Mouse (Mus musculus) forebrain, embryonic 12.5 days (tissue): ENCODE results near the gene Jhy. TPM values are rescaled to one million over a fixed set of nuclear protein-coding genes. Genes with fewer than 3 reads are reported as not detected.

Experiments
- ATAC-seq: fragments of 200-750 bp; cut with Nextera tagmentation; 2 replicates; pipeline ENCODE4 v1.8.0; 2017; ENCODE audit warnings: moderate TSS enrichment; ENCODE audit not compliant: low FRiP score
- H3K27ac ChIP-seq: fragments of 300-500 bp; sonication (generic); 2 replicates; pipeline ENCODE4 v1.5.1; 2016; ENCODE audit warnings: mild to moderate bottlenecking
- H3K27me3 ChIP-seq: fragments of 300-500 bp; sonication (generic); 2 replicates; pipeline ENCODE4 v1.6.1; 2016; ENCODE audit warnings: mild to moderate bottlenecking
- H3K36me3 ChIP-seq: fragments of 300-500 bp; sonication (generic); replicated peaks from 2 replicates; pipeline ENCODE4 v1.6.1; 2016; ENCODE audit warnings: mild to moderate bottlenecking
- H3K4me1 ChIP-seq: fragments of 300-500 bp; sonication (generic); 2 replicates; pipeline ENCODE4 v1.6.1; 2016
- H3K4me2 ChIP-seq: fragments of 300-500 bp; sonication (generic); 2 replicates; pipeline ENCODE4 v1.6.1; 2016; ENCODE audit warnings: mild to moderate bottlenecking, moderate library complexity
- H3K4me3 ChIP-seq: fragments of 300-500 bp; sonication (generic); replicated peaks from 2 replicates; pipeline ENCODE4 v1.5.1; 2016; ENCODE audit warnings: mild to moderate bottlenecking
- H3K9ac ChIP-seq: fragments of 300-500 bp; sonication (generic); 2 replicates; pipeline ENCODE4 v1.6.1; 2016; ENCODE audit warnings: mild to moderate bottlenecking
- H3K9me3 ChIP-seq: fragments of 300-500 bp; sonication (generic); 2 replicates; pipeline ENCODE4 v1.6.1; 2016
- WGBS: fragments of 180-500 bp; shearing (Covaris S2); methylation state at CpG from one replicate; pipeline ENCODE4 v1.1.7; 2016; 5-methylcytosine and 5-hydroxymethylcytosine counted together
- polyA plus RNA-seq: library from polyadenylated mRNA; unstranded; fragments of >200 nt; fragmentation: Nextera tagmentation; extraction: Ambion mirVana; gene quantifications from 2 replicates; pipeline ENCODE4 v1.2.1, GENCODE M21; 2016

Jhy gene
- polyA plus RNA-seq, 1 experiment from 2014 or later = 0.31 TPM

DNA sequence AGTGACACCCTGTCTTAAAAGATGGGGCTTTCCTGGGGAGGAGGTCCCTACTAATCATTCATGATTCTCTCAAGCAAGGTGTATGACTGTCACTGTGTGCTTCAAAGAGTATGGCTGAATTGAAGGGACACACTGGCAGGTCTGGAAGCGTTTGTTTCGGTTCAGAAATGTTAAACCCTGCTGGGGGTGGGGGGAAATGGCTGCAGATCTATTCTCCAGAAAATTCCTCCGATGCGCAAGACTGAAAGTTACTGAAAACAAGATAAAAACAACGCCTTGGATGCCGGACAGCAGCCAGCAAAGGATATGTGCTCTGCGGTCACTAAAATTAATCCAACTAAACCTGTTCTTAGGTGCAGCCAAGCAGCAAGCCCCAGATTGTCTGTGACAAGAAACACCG, 55.5 kb downstream of the Jhy start:
- 0 out of 2 replicates have a peak overlapping the region, but pooled peaks have one; percentile 2 for H3K4me2 ChIP-seq
- WGBS = 24% methylated on average over 8 of the region's 8 CpGs
- H3K27ac ChIP-seq = no peak overlapping the region
- H3K4me3 ChIP-seq = no peak overlapping the region
- no peak overlapping the region for H3K9ac ChIP-seq
- H3K27me3 ChIP-seq = peaks cover 46% of the 10 kb centered on the region
- H3K36me3 ChIP-seq = no peaks in the 10 kb centered on the region
- H3K9me3 ChIP-seq = no peaks in the 10 kb centered on the region
- ATAC-seq = no peak
- peaks cover 21% of the 10 kb centered on the region for H3K4me1 ChIP-seq

DNA sequence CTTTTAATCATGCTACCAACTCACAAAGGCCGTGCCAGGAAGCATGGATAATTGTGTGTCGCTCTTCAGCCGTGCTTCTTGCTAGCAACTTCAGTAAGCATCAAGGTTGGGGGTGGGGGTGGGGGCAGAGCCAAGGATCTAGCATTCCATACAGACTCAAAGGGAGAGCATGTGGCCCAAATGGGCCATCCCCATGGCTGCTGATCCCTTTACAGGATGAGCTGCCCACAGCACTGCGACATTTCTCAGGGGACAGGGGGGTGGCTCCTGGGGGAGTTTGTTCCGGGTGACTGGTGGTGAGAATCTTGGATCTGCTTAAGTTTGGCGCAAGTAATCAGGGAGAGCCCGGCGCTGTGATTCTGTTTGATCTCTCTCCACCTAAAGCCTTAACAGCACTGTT, 56.5 kb downstream of the Jhy start:
- Histone ChIP-seq H3K4me1 (peaks cover 21% of the 10 kb centered on the region), H3K36me3 (no peaks in the 10 kb centered on the region), H3K9ac (no peak overlapping the region), H3K9me3 (no peaks in the 10 kb centered on the region), H3K4me3 (no peak overlapping the region), H3K4me2 (no peak overlapping the region), H3K27me3 (peaks cover 46% of the 10 kb centered on the region), H3K27ac (no peak overlapping the region)
- WGBS = 8% methylated on average over 8 of the region's 8 CpGs
- ATAC-seq = no peak

DNA sequence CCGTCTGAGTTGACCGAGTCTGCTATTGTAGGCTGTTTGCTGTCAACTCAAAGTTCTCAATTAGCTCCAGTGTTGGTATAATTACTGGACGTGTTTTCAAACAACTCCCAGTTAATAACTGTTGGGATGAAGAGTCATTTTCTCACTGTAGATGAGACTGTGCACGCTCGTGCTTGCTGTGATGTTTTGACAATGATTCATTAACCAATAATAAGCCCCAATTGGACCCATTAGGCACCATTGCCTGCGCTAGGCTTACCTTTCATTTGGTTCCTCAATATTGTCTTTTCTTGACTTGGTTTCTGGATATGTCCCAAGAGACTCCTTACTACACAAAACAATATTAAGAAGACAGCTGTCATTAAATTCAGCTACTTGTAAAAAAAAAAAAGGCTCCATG, 71.5 kb downstream of the Jhy start:
- no peak for ATAC-seq
- peaks cover 7% of the 10 kb centered on the region for H3K4me1 ChIP-seq
- H3K9me3 ChIP-seq = no peaks in the 10 kb centered on the region
- H3K9ac ChIP-seq = no peak overlapping the region
- no peak overlapping the region for H3K27ac ChIP-seq
- 43% methylated on average over 6 of the region's 6 CpGs for WGBS
- no peak overlapping the region for H3K4me2 ChIP-seq
- peaks cover 87% of the 10 kb centered on the region for H3K27me3 ChIP-seq
- H3K36me3 ChIP-seq = no peaks in the 10 kb centered on the region
- no peak overlapping the region for H3K4me3 ChIP-seq

DNA sequence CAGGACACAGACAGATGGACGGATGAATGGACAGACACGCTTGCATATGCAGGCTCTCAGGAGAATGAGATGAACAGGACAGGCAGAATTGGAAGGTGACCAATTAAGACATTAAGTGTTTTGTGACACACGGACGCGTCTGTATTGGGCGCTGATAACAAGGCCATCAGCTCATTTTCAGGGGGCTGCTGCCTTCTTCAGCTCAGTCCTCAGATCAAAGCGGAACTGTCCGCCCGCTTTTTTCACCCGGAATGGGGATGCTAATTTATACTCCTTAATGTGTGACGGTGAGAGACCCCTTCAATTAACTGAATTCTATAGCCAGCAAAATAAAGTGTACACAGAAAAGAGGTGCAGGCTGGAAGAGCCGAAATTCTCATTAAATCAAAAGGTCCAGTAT, 74.5 kb downstream of the Jhy start:
- Histone ChIP-seq H3K4me2 (no peak overlapping the region), H3K4me3 (no peak overlapping the region), H3K9me3 (no peaks in the 10 kb centered on the region), H3K9ac (no peak overlapping the region), H3K27me3 (peaks cover 91% of the 10 kb centered on the region), H3K36me3 (no peaks in the 10 kb centered on the region), H3K27ac (no peak overlapping the region), H3K4me1 (peaks cover 12% of the 10 kb centered on the region)
- ATAC-seq = peak; percentile 41; the same call in 1 of the 2 replicates
- WGBS = 22% methylated on average over 12 of the region's 12 CpGs

DNA sequence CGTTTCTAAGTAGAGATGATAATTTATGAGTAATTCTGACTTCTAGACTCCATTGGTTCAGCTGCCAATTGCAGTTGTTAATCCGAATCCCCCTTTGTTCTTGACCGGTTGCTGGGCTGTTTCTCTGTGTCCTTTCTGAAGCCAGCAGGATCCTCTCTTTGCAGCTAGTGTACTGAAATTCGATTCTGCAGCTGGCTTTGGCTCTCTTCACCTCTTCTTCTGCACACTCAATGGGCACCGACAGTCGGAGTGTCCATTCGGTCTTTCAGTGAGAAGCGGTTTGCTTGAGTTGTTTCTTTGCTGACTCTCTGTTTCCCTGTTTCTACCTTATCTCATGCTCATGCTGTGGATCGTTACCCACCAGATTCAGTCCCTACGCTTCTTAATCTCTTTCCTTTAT, 78.2 kb downstream of the Jhy start:
- no peak for ATAC-seq
- whole genome bisulfite sequencing = 25% methylated on average over 10 of the region's 10 CpGs

GRCm38 (mm10) chr9:40878998-40879397, 84.9 kb downstream of the Jhy start:
- Histone ChIP-seq H3K4me3 (no peak overlapping the region), H3K9me3 (no peaks in the 10 kb centered on the region), H3K4me2 (no peak overlapping the region), H3K27me3 (peaks cover 99% of the 10 kb centered on the region), H3K27ac (no peak overlapping the region), H3K9ac (no peak overlapping the region), H3K36me3 (no peaks in the 10 kb centered on the region), H3K4me1 (peaks cover 15% of the 10 kb centered on the region)
- WGBS = 2% methylated on average over 14 of the region's 14 CpGs
- no peak for ATAC-seq

More for the DNA sequence above, 78.2 kb downstream of the Jhy start:
- no peak overlapping the region for H3K9ac ChIP-seq
- H3K36me3 ChIP-seq = no peaks in the 10 kb centered on the region
- peaks cover 95% of the 10 kb centered on the region for H3K27me3 ChIP-seq
- no peak overlapping the region for H3K27ac ChIP-seq
- H3K4me2 ChIP-seq = no peak overlapping the region
- no peaks in the 10 kb centered on the region for H3K9me3 ChIP-seq
- peaks cover 12% of the 10 kb centered on the region for H3K4me1 ChIP-seq
- no peak overlapping the region for H3K4me3 ChIP-seq

GRCm38 (mm10) chr9:40878291-40878945, 85.5 kb downstream of the Jhy start:
- H3K9me3 ChIP-seq = no peaks in the 10 kb centered on the region
- no peaks in the 10 kb centered on the region for H3K36me3 ChIP-seq
- H3K4me3 ChIP-seq = peak overlapping the region; percentile 13; the same call in 1 of the 2 replicates
- H3K9ac ChIP-seq = no peak overlapping the region
- no peak overlapping the region for H3K4me2 ChIP-seq
- ATAC-seq = no peak
- peaks cover 17% of the 10 kb centered on the region for H3K4me1 ChIP-seq
- H3K27me3 ChIP-seq = peaks cover 100% of the 10 kb centered on the region
- WGBS = under 1% methylated on average over 32 of the region's 32 CpGs
- no peak overlapping the region for H3K27ac ChIP-seq

- Histone ChIP-seq H3K4me2 (peak overlapping the region; percentile 39), H3K27me3 (peaks cover 100% of the 10 kb centered on the region), H3K36me3 (no peaks in the 10 kb centered on the region), H3K4me1 (peaks cover 17% of the 10 kb centered on the region), H3K27ac (no peak overlapping the region), H3K9ac (no peak overlapping the region), H3K4me3 (peak overlapping the region; percentile 13), H3K9me3 (no peaks in the 10 kb centered on the region)
- no peak for ATAC-seq
- WGBS = 0% methylated on average over 29 of the region's 29 CpGs
Observed at GRCm38 (mm10) chr9:40877881-40878235, 86.1 kb downstream of the Jhy start.

DNA sequence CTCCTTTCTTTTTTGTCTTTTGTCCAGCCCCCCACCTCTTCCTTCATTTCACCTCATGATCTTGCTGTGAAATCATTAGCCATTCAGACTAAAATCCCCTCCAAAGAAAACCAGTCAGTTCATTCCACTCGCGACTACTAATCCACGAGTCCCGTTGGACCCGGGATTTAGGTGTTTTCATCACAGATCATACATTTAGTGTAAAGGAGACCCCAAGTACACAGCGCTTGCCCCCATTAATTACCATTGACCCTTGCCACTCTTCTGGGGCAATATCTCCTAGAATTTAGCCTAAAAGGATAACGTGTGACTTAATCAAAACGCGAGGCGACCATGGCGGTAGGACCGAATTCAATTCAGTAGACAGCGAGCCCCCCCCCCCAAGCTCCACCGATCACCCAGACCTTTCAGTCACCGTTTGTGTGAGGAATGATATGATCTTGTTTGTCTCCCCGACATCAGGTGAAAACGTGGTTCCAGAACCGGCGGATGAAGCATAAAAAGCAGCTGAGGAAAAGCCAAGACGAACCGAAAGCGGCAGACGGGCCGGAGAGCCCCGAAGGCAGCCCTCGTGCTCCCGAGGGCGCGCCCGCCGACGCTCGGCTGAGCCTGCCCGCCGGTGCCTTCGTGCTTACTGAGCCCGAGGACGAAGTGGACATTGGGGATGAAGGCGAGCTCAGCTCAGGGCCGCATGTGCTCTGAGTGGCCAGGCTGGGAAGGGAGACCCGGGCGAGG, 86.6 kb downstream of the Jhy start:
- H3K27ac ChIP-seq = no peak overlapping the region
- no peaks in the 10 kb centered on the region for H3K36me3 ChIP-seq
- no peak for ATAC-seq
- H3K4me1 ChIP-seq = peaks cover 17% of the 10 kb centered on the region
- peaks cover 100% of the 10 kb centered on the region for H3K27me3 ChIP-seq
- H3K9ac ChIP-seq = no peak overlapping the region
- peak overlapping the region; percentile 39 for H3K4me2 ChIP-seq
- 2% methylated on average over 42 of the region's 42 CpGs for WGBS
- no peaks in the 10 kb centered on the region for H3K9me3 ChIP-seq
- H3K4me3 ChIP-seq = peak overlapping the region; percentile 13

GRCm38 (mm10) chr9:40876693-40877092, 87.2 kb downstream of the Jhy start:
- H3K9ac ChIP-seq = no peak overlapping the region
- H3K4me3 ChIP-seq = no peak overlapping the region
- no peaks in the 10 kb centered on the region for H3K36me3 ChIP-seq
- H3K4me1 ChIP-seq = peaks cover 21% of the 10 kb centered on the region
- no peak overlapping the region for H3K4me2 ChIP-seq
- H3K9me3 ChIP-seq = no peaks in the 10 kb centered on the region
- 8% methylated on average over 5 of the region's 5 CpGs for WGBS
- peaks cover 100% of the 10 kb centered on the region for H3K27me3 ChIP-seq
- H3K27ac ChIP-seq = no peak overlapping the region
- ATAC-seq = no peak

GRCm38 (mm10) chr9:40876164-40876563, 87.8 kb downstream of the Jhy start:
- no peak overlapping the region for H3K27ac ChIP-seq
- no peak overlapping the region for H3K4me2 ChIP-seq
- 2% methylated on average over 29 of the region's 29 CpGs for WGBS
- no peak for ATAC-seq
- H3K27me3 ChIP-seq = peaks cover 100% of the 10 kb centered on the region
- no peak overlapping the region for H3K9ac ChIP-seq
- H3K9me3 ChIP-seq = no peaks in the 10 kb centered on the region
- peaks cover 25% of the 10 kb centered on the region for H3K4me1 ChIP-seq
- no peak overlapping the region for H3K4me3 ChIP-seq
- H3K36me3 ChIP-seq = no peaks in the 10 kb centered on the region

DNA sequence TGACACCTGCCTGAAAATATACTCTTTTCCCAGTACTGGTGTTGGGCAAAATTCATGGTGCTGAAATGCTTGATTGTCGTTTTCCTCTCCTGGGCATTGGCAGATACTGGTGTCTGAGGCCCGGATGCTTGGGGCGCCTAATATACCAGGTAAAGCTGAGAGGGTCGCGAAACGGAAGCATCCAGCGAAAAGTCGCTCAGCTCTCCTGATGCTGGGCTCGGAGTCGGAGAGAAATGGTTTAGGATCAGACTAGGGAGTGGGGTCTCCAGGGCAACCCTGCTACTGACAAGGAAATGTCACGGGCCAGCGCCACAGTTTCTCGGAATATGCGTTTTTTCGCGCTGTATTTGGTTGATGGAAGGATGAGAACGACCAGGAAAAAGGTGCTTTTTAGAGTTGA, 88.5 kb downstream of the Jhy start:
- H3K4me1 ChIP-seq = peaks cover 26% of the 10 kb centered on the region
- peaks cover 98% of the 10 kb centered on the region for H3K27me3 ChIP-seq
- no peak for ATAC-seq
- no peaks in the 10 kb centered on the region for H3K36me3 ChIP-seq
- H3K9me3 ChIP-seq = no peaks in the 10 kb centered on the region
- no peak overlapping the region; the same call in 1 of the 2 replicates for H3K4me3 ChIP-seq
- no peak overlapping the region for H3K27ac ChIP-seq
- WGBS = 2% methylated on average over 17 of the region's 17 CpGs
- H3K9ac ChIP-seq = no peak overlapping the region
- no peak overlapping the region for H3K4me2 ChIP-seq

DNA sequence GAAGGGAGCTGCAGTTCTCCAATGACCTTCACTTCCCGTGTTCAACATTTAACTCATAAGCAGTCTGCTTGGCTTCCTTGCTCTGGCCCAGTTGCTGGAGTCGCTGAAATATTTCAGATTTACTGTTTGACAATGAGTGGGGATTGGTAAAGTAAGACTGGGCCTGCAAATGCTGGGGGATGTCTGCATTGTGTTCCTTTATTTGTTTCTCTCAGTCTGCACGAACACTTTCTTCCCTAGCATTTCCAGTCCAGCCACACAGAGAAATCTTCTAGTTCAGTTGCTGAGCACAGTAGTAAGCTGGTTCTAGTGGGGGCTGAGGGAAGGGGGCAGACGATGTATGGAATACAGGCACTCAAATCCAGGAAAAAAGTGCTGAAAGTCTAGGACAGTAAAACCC, 89.0 kb downstream of the Jhy start:
- no peak overlapping the region for H3K27ac ChIP-seq
- no peak for ATAC-seq
- peaks cover 98% of the 10 kb centered on the region for H3K27me3 ChIP-seq
- no peaks in the 10 kb centered on the region for H3K36me3 ChIP-seq
- no peaks in the 10 kb centered on the region for H3K9me3 ChIP-seq
- H3K4me2 ChIP-seq = no peak overlapping the region
- no peak overlapping the region for H3K4me3 ChIP-seq
- WGBS = under 1% methylated on average over 4 of the region's 4 CpGs
- H3K4me1 ChIP-seq = peaks cover 26% of the 10 kb centered on the region
- no peak overlapping the region for H3K9ac ChIP-seq
